Mouse (Mus musculus) forebrain, embryonic 16.5 days (tissue): Measurements from ENCODE around the gene Qrich2. TPM values are rescaled to one million over a fixed set of nuclear protein-coding genes. Genes with fewer than 3 reads are reported as not detected.
"Not testable (repeated sequence)": the region's sequence is repeated elsewhere in the genome, so short reads cannot be mapped to it uniquely, and the experiment has no call there.

Experiments used
- ATAC-seq: fragments of 200-750 bp; cut with Nextera tagmentation; 2 replicates; pipeline ENCODE4 v1.8.0; 2017; ENCODE audit warnings: mild to moderate bottlenecking, moderate library complexity
- H3K27ac ChIP-seq: fragments of 300-500 bp; sonication (generic); 2 replicates; pipeline ENCODE4 v1.5.1; 2014; ENCODE audit warnings: low read length, control low read depth
- H3K27me3 ChIP-seq: fragments of 300-500 bp; sonication (generic); replicated peaks from 2 replicates; pipeline ENCODE4 v1.6.1; 2014; ENCODE audit warnings: low read length; ENCODE audit not compliant: control insufficient read depth, insufficient read depth
- H3K36me3 ChIP-seq: fragments of 300-500 bp; sonication (generic); 2 replicates; pipeline ENCODE4 v1.6.1; 2014; ENCODE audit not compliant: control insufficient read depth, insufficient read depth
- H3K4me1 ChIP-seq: fragments of 300-500 bp; sonication (generic); replicated peaks from 2 replicates; pipeline ENCODE4 v1.6.1; 2014; ENCODE audit warnings: low read length; ENCODE audit not compliant: control insufficient read depth, insufficient read depth
- H3K4me2 ChIP-seq: fragments of 300-500 bp; sonication (generic); 2 replicates; pipeline ENCODE4 v1.6.1; 2014; ENCODE audit warnings: mild to moderate bottlenecking, low read length, control low read depth
- H3K4me3 ChIP-seq: fragments of 300-500 bp; sonication (generic); replicated peaks from 2 replicates; pipeline ENCODE4 v1.5.1; 2014; ENCODE audit warnings: mild to moderate bottlenecking, low read length, control low read depth
- H3K9ac ChIP-seq: fragments of 300-500 bp; sonication (generic); replicated peaks from 2 replicates; pipeline ENCODE4 v1.6.1; 2014; ENCODE audit warnings: low read depth, low read length, control low read depth
- H3K9me3 ChIP-seq: fragments of 300-500 bp; sonication (generic); 2 replicates; pipeline ENCODE4 v1.6.1; 2016; ENCODE audit warnings: low read length; ENCODE audit not compliant: control insufficient read depth
- WGBS: fragments of 180-500 bp; shearing (Covaris S2); extraction: QIAGEN DNeasy Blood & Tissue Kit; methylation state at CpG from one replicate; pipeline ENCODE4 v1.1.7; 2014; 5-methylcytosine and 5-hydroxymethylcytosine counted together
- polyA plus RNA-seq: library from polyadenylated mRNA; unstranded; fragments of >200 nt; fragmentation: Nextera tagmentation; extraction: Ambion mirVana; gene quantifications from 2 replicates; pipeline ENCODE4 v1.2.1, GENCODE M21; 2015

Gene Qrich2
- polyA plus RNA-seq, 1 experiment from 2014 or later, result 0.09 TPM

DNA sequence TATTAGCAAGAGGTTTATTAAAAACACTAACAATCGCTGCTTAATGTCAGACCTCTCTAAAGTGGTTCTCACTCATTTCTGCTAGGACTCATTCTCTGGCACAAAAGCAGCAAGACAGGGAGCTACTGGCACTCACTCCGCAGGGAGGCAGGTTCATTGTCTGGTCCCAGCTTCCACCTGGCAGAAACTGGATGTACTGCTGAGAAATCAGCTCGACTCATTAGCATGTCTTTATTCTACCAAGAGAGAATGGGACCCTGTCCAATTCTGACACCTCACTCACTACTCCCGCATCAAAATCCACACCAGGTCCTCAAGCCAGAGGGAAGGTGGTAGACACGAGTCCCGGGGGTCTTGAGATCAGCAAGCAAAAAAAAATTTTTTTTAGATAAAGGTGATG lies 54.5 kb downstream of the Qrich2 start:
- H3K27ac ChIP-seq, result no peak overlapping the region
- 4% methylated on average over 6 of the region's 6 CpGs for WGBS
- ATAC-seq, result no peak
- no peaks in the 10 kb centered on the region for H3K27me3 ChIP-seq
- H3K9me3 ChIP-seq, result no peaks in the 10 kb centered on the region
- peaks cover 21% of the 10 kb centered on the region for H3K4me1 ChIP-seq
- H3K36me3 ChIP-seq, result no peaks in the 10 kb centered on the region
- H3K4me2 ChIP-seq, result peak overlapping the region; percentile 93
- H3K4me3 ChIP-seq, result peak overlapping the region; percentile 77
- peak overlapping the region; percentile 19; the same call in 1 of the 2 replicates for H3K9ac ChIP-seq

DNA sequence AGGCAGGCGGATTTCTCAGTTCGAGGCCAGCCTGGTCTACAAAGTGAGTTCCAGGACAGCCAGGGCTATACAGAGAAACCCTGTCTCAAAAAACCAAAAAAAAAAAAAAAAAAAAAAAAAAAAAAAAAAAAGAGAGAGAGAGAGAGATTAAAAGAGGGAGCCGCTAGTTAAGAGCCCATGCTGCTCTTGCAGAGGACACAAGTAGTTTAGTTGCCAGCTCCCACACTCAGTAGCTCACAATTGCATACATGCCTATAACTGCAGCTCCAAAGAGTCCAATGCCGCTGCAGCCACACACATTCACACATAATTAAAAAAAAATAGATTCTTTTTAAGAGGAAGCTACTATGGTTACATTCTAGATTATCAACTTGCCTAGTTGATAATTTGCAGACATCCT lies 55.6 kb downstream of the Qrich2 start:
- peaks cover 21% of the 10 kb centered on the region for H3K4me1 ChIP-seq
- not testable (repeated sequence) for H3K9me3 ChIP-seq, H3K4me3 ChIP-seq, H3K27me3 ChIP-seq, H3K27ac ChIP-seq, H3K36me3 ChIP-seq, ATAC-seq, H3K9ac ChIP-seq
- peak overlapping the region; percentile 93 for H3K4me2 ChIP-seq
- 83% methylated on average over 4 of the region's 4 CpGs for WGBS

DNA sequence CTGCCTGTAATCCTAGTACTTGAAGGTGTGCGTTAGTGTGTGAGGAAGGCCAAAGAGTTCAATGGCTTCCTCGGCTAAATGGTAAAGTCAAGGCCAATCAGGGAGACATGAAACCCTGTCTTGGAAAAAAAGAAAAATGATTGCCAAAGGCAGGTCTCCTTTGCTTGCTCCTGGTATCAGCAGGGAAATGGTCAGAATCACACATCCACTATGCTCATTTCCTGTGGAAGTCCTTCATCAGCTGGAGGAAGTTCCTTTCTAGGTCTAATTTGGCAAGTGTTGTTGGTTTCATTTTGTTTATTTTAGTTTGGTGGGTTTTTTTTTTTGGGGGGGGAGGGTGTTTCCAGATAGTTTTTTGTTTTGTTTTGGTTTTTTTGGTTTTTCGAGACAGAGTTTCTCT lies 57.0 kb downstream of the Qrich2 start:
- ATAC-seq, result no peak
- Histone ChIP-seq H3K27me3 (no peaks in the 10 kb centered on the region), H3K36me3 (no peaks in the 10 kb centered on the region), H3K27ac (no peak overlapping the region), H3K4me2 (no peak overlapping the region), H3K4me1 (peaks cover 21% of the 10 kb centered on the region), H3K9me3 (no peaks in the 10 kb centered on the region), H3K4me3 (no peak overlapping the region), H3K9ac (no peak overlapping the region)
- 92% methylated on average over 3 of the region's 3 CpGs for WGBS

DNA sequence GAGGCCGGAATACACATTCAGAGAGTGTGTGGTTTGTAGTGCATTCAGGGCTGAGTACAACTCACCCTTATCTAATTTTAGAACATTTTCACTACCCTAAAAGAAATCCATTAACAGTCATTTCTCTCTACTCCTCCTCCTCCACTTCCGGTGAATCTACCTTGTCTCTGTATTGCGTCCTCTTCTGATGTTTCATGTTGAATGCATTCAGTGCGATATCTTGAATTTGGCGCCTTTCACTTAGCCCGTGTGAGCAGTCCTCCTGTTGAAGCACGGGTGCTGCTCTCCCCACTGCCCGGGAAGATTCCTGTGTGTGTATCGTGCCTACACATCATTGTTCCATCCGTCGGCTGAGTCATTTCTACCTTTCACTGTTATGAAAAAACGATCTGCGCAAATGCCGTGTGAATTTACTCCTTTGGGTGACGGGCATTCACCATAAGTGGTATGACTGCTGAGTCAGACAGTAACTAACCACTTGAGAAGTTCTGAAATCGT lies 59.8 kb downstream of the Qrich2 start:
- Histone ChIP-seq H3K9ac (no peak overlapping the region), H3K4me1 (peaks cover 8% of the 10 kb centered on the region), H3K4me3 (no peak overlapping the region), H3K36me3 (peaks cover 9% of the 10 kb centered on the region), H3K4me2 (no peak overlapping the region), H3K9me3 (no peaks in the 10 kb centered on the region), H3K27ac (no peak overlapping the region), H3K27me3 (no peaks in the 10 kb centered on the region)
- 94% methylated on average over 16 of the region's 16 CpGs for WGBS
- no peak for ATAC-seq

DNA sequence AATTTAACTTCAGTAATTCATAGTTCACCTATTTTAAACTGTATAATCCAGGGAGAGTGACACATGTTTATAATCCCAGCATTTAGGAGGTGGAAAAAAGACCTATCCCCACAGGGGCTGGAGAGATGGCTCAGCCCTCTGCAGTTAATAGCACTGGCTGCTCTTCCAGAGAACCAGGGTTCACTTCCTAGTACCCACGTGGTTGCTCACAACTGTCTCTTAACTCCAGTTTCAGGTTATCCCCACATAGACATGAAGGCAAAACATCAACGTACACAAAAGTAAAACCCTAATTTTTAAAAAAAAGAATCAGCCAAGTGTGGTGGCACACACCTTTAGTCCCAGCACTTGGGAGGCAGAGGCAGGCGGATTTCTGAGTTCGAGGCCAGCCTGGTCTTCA lies 60.4 kb downstream of the Qrich2 start:
- WGBS, result 90% methylated on average over 4 of the region's 4 CpGs
- Histone ChIP-seq H3K4me3 (no peak overlapping the region), H3K9me3 (no peaks in the 10 kb centered on the region), H3K36me3 (peaks cover 9% of the 10 kb centered on the region), H3K9ac (no peak overlapping the region), H3K27me3 (no peaks in the 10 kb centered on the region), H3K27ac (no peak overlapping the region), H3K4me1 (0 out of 2 replicates have a peak, but pooled peaks cover 2% of the 10 kb centered on the region), H3K4me2 (no peak overlapping the region)
- no peak for ATAC-seq

DNA sequence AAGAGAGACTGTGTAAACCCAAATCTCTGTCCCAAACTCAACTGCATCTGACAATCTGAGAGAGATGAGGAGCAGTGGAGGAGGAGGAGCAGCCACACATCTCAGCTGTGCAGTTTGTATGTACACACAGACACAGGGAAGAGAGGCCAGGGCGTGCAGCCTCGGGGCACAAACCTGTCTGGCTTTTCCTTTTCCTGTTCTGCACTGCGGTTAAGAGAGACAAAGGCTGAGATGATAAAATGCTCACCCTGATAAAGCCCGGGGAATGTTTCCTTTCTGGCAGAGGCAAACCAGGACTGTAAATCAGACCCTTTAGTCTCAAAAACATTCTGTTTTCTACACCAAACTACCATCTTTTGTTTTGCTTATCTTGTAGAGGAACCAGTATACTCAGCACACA lies 65.5 kb downstream of the Qrich2 start:
- no peaks in the 10 kb centered on the region for H3K9me3 ChIP-seq
- no peak overlapping the region for H3K27ac ChIP-seq
- WGBS, result 88% methylated on average over 4 of the region's 4 CpGs
- H3K4me2 ChIP-seq, result no peak overlapping the region
- no peaks in the 10 kb centered on the region for H3K4me1 ChIP-seq
- no peaks in the 10 kb centered on the region for H3K27me3 ChIP-seq
- H3K36me3 ChIP-seq, result peaks cover 9% of the 10 kb centered on the region
- no peak for ATAC-seq
- H3K9ac ChIP-seq, result no peak overlapping the region
- no peak overlapping the region for H3K4me3 ChIP-seq

DNA sequence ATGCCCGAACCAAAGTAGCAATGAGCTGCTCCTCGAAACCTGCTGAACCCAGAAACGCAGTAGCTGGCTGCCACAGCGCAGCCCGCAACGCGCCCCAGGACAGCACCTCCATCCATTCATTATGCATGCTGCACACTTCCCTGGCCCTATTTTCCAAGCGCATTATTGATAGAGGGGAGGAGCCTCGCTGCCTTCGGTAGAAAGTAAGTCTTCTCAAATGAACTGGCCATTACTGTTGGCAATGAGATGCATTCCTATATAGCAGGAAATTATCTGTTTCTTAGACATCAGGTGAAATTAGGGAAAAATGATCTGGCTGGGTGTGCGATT lies 67.7 kb downstream of the Qrich2 start:
- no peak for ATAC-seq
- H3K36me3 ChIP-seq, result peaks cover 3% of the 10 kb centered on the region
- H3K27me3 ChIP-seq, result no peaks in the 10 kb centered on the region
- no peak overlapping the region for H3K4me3 ChIP-seq
- no peak overlapping the region for H3K4me2 ChIP-seq
- no peaks in the 10 kb centered on the region for H3K9me3 ChIP-seq
- H3K27ac ChIP-seq, result no peak overlapping the region
- WGBS, result 73% methylated on average over 11 of the region's 11 CpGs
- H3K9ac ChIP-seq, result no peak overlapping the region
- H3K4me1 ChIP-seq, result no peaks in the 10 kb centered on the region

DNA sequence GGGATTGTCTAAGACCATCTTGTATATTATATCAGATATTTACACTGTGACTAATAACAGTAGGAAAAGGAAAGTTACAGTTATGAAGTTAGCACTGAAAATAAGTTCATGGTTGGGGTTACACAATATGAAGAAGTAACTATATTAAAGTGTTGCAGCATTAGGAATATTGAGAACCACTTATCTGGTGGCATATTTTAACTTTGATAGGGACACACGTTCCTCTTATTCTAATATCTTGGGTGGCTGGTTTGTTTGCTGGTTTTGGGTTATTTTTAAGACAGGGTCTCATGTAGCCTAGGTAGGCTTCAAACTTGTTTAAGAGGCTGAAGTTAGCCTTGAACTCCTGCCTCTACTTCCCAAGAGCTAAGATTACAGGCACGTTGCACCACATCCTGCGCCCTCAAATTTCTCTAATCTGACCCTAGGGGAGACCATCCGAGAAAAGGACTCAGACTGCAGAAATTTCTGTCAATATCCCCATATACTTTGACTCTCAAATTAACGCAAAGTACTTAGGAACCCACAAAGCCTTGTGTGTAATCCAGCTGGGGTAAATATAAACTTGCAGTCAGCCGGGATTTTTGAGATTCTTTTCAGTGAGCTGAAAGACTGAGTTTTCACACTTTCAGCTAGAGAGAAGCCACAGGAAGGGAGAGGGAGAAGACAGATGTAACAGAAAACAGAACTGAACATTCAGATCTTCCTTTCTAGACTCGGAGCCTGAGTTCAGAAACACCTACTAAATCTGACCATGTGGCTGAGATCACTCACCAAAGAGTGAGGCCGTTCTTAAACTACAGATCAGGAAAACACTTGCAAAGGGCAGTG lies 68.3 kb downstream of the Qrich2 start:
- H3K4me2 ChIP-seq, result no peak overlapping the region
- no peaks in the 10 kb centered on the region for H3K27me3 ChIP-seq
- H3K4me3 ChIP-seq, result no peak overlapping the region
- no peak overlapping the region for H3K9ac ChIP-seq
- ATAC-seq, result no peak
- H3K9me3 ChIP-seq, result no peaks in the 10 kb centered on the region
- no peaks in the 10 kb centered on the region for H3K36me3 ChIP-seq
- H3K27ac ChIP-seq, result no peak overlapping the region
- no peaks in the 10 kb centered on the region for H3K4me1 ChIP-seq
- 82% methylated on average over 8 of the region's 8 CpGs for WGBS

DNA sequence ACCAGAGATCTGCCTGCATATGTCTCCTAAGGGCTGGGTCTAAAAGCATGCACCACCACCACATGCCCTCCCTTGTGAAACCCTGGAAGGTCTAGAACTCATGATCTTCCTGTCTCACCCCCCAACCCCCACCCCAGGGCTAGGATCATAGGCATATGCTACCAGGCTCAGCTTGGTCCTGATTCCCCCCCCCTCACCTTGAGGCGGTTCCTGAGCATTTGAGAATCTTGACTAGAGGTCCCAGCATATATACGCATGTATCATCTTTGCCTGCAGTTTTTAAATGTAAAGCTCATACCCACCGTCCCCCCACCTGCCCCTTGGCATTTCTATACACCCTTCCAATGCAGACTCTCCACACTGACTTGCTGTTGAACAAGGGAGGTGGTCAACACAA lies 69.1 kb downstream of the Qrich2 start:
- H3K9ac ChIP-seq, result no peak overlapping the region
- no peak overlapping the region for H3K4me3 ChIP-seq
- H3K27ac ChIP-seq, result no peak overlapping the region
- no peaks in the 10 kb centered on the region for H3K9me3 ChIP-seq
- no peaks in the 10 kb centered on the region for H3K27me3 ChIP-seq
- WGBS, result 93% methylated on average over 3 of the region's 3 CpGs
- H3K36me3 ChIP-seq, result no peaks in the 10 kb centered on the region
- no peaks in the 10 kb centered on the region for H3K4me1 ChIP-seq
- no peak overlapping the region for H3K4me2 ChIP-seq
- no peak for ATAC-seq
